Mouse (Mus musculus): ENCODE data around the gene Rmnd1.

DNA sequence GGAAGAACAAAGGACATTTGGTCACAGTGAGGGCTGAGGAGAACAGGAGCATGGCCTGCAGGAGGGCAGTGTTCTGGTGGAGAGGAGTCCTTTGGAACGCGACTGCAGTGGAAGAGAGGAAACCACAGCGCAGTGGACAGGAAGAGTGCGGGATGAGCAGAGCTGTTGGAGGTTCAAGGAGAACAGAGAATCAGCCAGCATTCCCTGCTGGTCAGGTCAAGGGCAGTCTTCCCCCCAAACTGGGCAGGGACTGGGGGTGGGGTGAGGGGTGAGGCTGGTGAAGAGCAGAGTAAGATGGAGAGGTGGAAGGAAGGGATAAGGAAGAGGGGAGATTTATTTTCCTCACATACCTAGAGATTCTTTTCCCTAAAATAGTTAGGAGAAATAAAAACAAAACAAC lies 58.6 kb downstream of the Rmnd1 start:
- TF ChIP-seq CTCF (IDR thresholded peaks at IDR 0.05; ENCODE audit: extremely low read depth, insufficient read depth, insufficient read length, insufficient replicate concordance) (no peak), POLR2A (IDR thresholded peaks at IDR 0.05; ENCODE audit: low read depth, low read length) (no peak)
